Comparison of ENCODE assay signal across 14 mouse cellular contexts in the genomic region with DNA sequence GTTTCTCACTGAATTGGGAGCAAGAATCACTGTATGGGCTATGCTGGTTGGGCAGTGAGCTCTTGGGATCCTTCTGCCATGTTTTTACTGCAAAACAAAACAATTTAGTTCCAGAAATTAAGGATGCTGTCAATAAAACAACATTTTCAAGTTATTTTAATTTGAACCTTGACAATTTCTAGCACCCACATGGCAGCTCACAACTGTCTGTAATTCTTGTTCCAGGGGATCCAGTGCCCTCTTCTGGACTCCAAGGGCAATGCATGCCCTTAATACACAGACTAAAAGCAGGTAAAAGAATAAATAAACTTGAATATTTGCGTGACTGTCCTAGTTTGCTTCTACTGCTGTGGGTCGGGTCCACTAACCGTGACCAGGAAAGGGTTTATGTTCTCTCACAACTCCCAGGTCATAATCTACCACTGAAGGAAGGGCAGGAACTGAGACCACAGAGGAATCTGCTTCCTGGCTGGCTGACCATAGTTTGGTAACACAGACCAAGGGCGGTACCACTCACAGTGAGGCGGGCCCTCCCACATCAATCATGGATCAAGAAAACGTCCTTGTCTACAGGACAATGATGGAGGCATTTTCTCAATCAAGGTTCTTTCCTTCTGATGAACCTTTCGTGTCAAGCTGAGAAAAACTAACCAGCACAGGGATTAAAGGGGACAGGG. TPM values are rescaled to one million over a fixed set of nuclear protein-coding genes. Genes with fewer than 3 reads are reported as not detected.
DNase-seq lines count a peak whose midpoint lies in the region; ATAC-seq and TF ChIP-seq lines count a peak whose summit lies in the region.
"Had no signal": no experiment of that assay in that cellular context is flagged by ENCODE, and none has a peak within 500 bp of the region (broad histone marks: within the 10 kb centered on the region; RNA-seq: fewer than 3 reads in every experiment).

No protein-coding gene starts in this region.

- H3K4me2 ChIP-seq in liver, embryonic 11.5 days, result no peak overlapping the region
- H3K4me2 ChIP-seq: intestine, embryonic 15.5 days had no signal

- H3K27me3 ChIP-seq in cerebellum, adult 2 months (ENCODE audit: control insufficient read depth, insufficient read depth, low read length), result no peaks in the 10 kb centered on the region
- no peaks in the 10 kb centered on the region for H3K27me3 ChIP-seq in liver, embryonic 11.5 days (replicated peaks; ENCODE audit: control insufficient read depth, insufficient read depth, low read length)
- H3K27me3 ChIP-seq: intestine, embryonic 15.5 days had no signal

- 0 out of 2 replicates have a peak, but pooled peaks cover 2% of the 10 kb centered on the region for H3K4me1 ChIP-seq in cerebellum, adult 2 months (ENCODE audit: control insufficient read depth, insufficient read depth, low read length)
- no peaks in the 10 kb centered on the region; the same call in 1 of the 2 replicates for H3K4me1 ChIP-seq in liver, embryonic 11.5 days (replicated peaks; ENCODE audit: control insufficient read depth, insufficient read depth, low read length)
- no peaks in the 10 kb centered on the region; the same call in 1 of the 2 replicates for H3K4me1 ChIP-seq in bone marrow, adult 2 months (ENCODE audit: control insufficient read depth, insufficient read depth, low read length)
- H3K4me1 ChIP-seq: embryonic facial prominence, embryonic 10.5 days; intestine, embryonic 15.5 days had no signal

- H3K36me3 ChIP-seq in liver, embryonic 11.5 days (ENCODE audit: control insufficient read depth, insufficient read depth, low read length), result peaks cover 17% of the 10 kb centered on the region

- no peak overlapping the region for H3K9ac ChIP-seq in liver, embryonic 11.5 days (ENCODE audit: low read depth, low read length)
- H3K9ac ChIP-seq: intestine, embryonic 15.5 days had no signal

- no peak overlapping the region for H3K4me3 ChIP-seq in cerebellum, adult 2 months (replicated peaks; ENCODE audit: insufficient read depth, low read depth, low read length)
- H3K4me3 ChIP-seq in liver, embryonic 11.5 days (ENCODE audit: low read depth, low read length), result no peak overlapping the region
- no peak overlapping the region for H3K4me3 ChIP-seq in bone marrow, adult 2 months (replicated peaks; ENCODE audit: control insufficient read depth, low read depth, low read length)
- H3K4me3 ChIP-seq: embryonic facial prominence, embryonic 10.5 days; intestine, embryonic 15.5 days had no signal

- no peaks in the 10 kb centered on the region for H3K9me3 ChIP-seq in liver, embryonic 11.5 days (ENCODE audit: control insufficient read depth, low read length)
- H3K9me3 ChIP-seq: embryonic facial prominence, embryonic 10.5 days; intestine, embryonic 15.5 days had no signal

- peak; percentile 18; the same call in 1 of the 2 replicates for ATAC-seq in liver, embryonic 11.5 days (replicated peaks; ENCODE audit: low FRiP score)
- ATAC-seq in megakaryocyte, adult 5-6 weeks (ENCODE audit: poor library complexity, severe bottlenecking), result peak; percentile 47
- ATAC-seq: intestine, embryonic 15.5 days had no signal

- no peak overlapping the region for H3K27ac ChIP-seq in cerebellum, adult 2 months (ENCODE audit: insufficient read depth, low read length)
- no peak overlapping the region for H3K27ac ChIP-seq in liver, embryonic 11.5 days (ENCODE audit: low read depth, low read length)
- no peak overlapping the region for H3K27ac ChIP-seq in bone marrow, adult 2 months (ENCODE audit: control insufficient read depth, insufficient read depth, low read depth, low read length, poor library complexity)
- H3K27ac ChIP-seq: embryonic facial prominence, embryonic 10.5 days; intestine, embryonic 15.5 days; macrophage had no signal

- TF ChIP-seq CTCF in cerebellum, adult 2 months (IDR thresholded peaks at IDR 0.05; ENCODE audit: borderline replicate concordance, insufficient read depth, low read depth, low read length), result peak; percentile 32; the same call in 1 of the 2 replicates
- TF ChIP-seq CTCF in bone marrow, adult 2 months (IDR thresholded peaks at IDR 0.05; ENCODE audit: control insufficient read depth, insufficient read depth, low read length), result peak; percentile 19; the same call in 1 of the 2 replicates

- WGBS in cerebellum, adult 2 months, result 84% methylated on average over 7 of the region's 7 CpGs
- 62% methylated on average over 7 of the region's 7 CpGs for WGBS in liver, embryonic 11.5 days
- WGBS in bone marrow, adult 2 months, result 52% methylated on average over 7 of the region's 7 CpGs

- no peak for TF ChIP-seq POLR2A in cerebellum, adult 2 months (IDR thresholded peaks at IDR 0.05; ENCODE audit: borderline replicate concordance, insufficient read depth, low read length)
- no peak for TF ChIP-seq POLR2A in bone marrow, adult 2 months (IDR thresholded peaks at IDR 0.05; ENCODE audit: borderline replicate concordance, control insufficient read depth, low read depth, low read length)

- DNase-seq in cerebellum, adult 2 months, result no peak
- DNase-seq in cerebellum, postnatal 25 days, result no peak
- DNase-seq in liver, embryonic 11.5 days (ENCODE audit: low spot score), result no peak
- DNase-seq in liver, result no peak
- DNase-seq in frontal cortex, postnatal 25 days (ENCODE audit: low spot score in 2 of 2), result no peak
- DNase-seq in ovary, postnatal 36 days (ENCODE audit: low spot score), result no peak
- DNase-seq: gastrocnemius, postnatal 36 days; heart, postnatal 10 days; spleen, adult 18-20 months had no signal

RNA-seq across cellular contexts. Expression of a gene that starts 6.3 kb away (rescaled TPM):
- 9.0 and 10.0 TPM in 2 replicates for polyA plus RNA-seq in cerebellum, adult 2 months (2012; rRNA removed)
- polyA plus RNA-seq in liver, embryonic 11.5 days (2014; fragmentation: Nextera tagmentation; extraction: Ambion mirVana), result 22.5 and 23.8 TPM in 2 replicates
- 10.7 and 20.6 TPM in 2 replicates for polyA plus RNA-seq in bone marrow, adult 2 months (2011; ENCODE audit: insufficient read depth, insufficient read length, low replicate concordance, missing spikeins)
- 7.3 and 11.9 TPM in 2 replicates for total RNA-seq in megakaryocyte, adult 5-6 weeks (2015)
- 8.7 and 9.7 TPM in 2 replicates for total RNA-seq in megakaryocyte, adult 5-6 weeks (2017)

RNA-seq across cellular contexts. Expression of a gene that starts 22.5 kb away (rescaled TPM):
- 35.3 and 37.0 TPM in 2 replicates for polyA plus RNA-seq in cerebellum, adult 2 months (2012; rRNA removed)
- polyA plus RNA-seq in liver, embryonic 11.5 days (2014; fragmentation: Nextera tagmentation; extraction: Ambion mirVana), result 10.0 and 12.5 TPM in 2 replicates
- 2.8 and 3.0 TPM in 2 replicates for polyA plus RNA-seq in bone marrow, adult 2 months (2011; ENCODE audit: insufficient read depth, insufficient read length, low replicate concordance, missing spikeins)
- total RNA-seq in megakaryocyte, adult 5-6 weeks (2015), result 5.2 and 6.8 TPM in 2 replicates
- 8.1 and 9.1 TPM in 2 replicates for total RNA-seq in megakaryocyte, adult 5-6 weeks (2017)

RNA-seq across cellular contexts. Expression of a gene that starts 33.5 kb away (rescaled TPM):
- polyA plus RNA-seq in cerebellum, adult 2 months (2012; rRNA removed), result 130 and 134 TPM in 2 replicates
- polyA plus RNA-seq in liver, embryonic 11.5 days (2014; fragmentation: Nextera tagmentation; extraction: Ambion mirVana), result 89.4 and 93.4 TPM in 2 replicates
- polyA plus RNA-seq in bone marrow, adult 2 months (2011; ENCODE audit: insufficient read depth, insufficient read length, low replicate concordance, missing spikeins), result 379 and 425 TPM in 2 replicates
- 311 and 315 TPM in 2 replicates for total RNA-seq in megakaryocyte, adult 5-6 weeks (2015)
- 566 and 688 TPM in 2 replicates for total RNA-seq in megakaryocyte, adult 5-6 weeks (2017)
